Mouse (Mus musculus) brain, embryonic 14.5 days (tissue): ENCODE data around the gene Mest.

ENCODE experiments used
- CTCF ChIP-seq: fragments of 200-500 bp; IDR thresholded peaks from 2 replicates; pipeline ENCODE4 v1.5.1; 2012; ENCODE audit warnings: inconsistent platforms, mild to moderate bottlenecking, moderate library complexity, borderline replicate concordance; ENCODE audit not compliant: insufficient read depth, insufficient read length; ENCODE audit errors: extremely low read depth
- POLR2A ChIP-seq: fragments of 200-500 bp; IDR thresholded peaks from 2 replicates; pipeline ENCODE4 v1.6.1; 2012; ENCODE audit warnings: mild to moderate bottlenecking, inconsistent platforms, borderline replicate concordance; ENCODE audit not compliant: poor library complexity, insufficient read depth, insufficient read length, severe bottlenecking; ENCODE audit errors: extremely low read depth

DNA sequence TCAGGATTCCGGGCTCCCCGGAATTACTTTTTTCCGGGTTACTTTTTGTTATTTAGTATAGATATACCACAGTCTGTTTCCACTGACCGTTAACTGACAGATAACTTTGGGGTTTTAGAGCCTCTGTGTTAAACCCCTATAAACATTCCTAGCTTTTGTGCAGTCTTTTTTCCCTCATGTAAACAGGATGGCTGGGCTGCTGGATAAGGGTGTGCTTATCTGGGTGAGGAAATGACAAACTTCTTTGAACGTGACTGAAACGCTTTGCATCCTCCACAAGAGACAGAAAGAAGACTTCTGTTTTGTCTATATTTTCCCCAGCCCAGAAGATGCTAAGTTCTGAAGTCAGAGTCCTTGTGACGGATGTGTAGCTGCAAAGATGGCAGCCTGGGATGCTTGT is 10.9 kb upstream of the Mest start:
- TF ChIP-seq CTCF (no peak), POLR2A (no peak)
